Mouse (Mus musculus): Measurements from ENCODE around the gene Krtap6-5. TPM values are rescaled to one million over a fixed set of nuclear protein-coding genes. Genes with fewer than 3 reads are reported as not detected.
"Not testable (repeated sequence)": the region's sequence is repeated elsewhere in the genome, so short reads cannot be mapped to it uniquely, and the experiment has no call there.

Gene Krtap6-5
- not detected for polyA plus RNA-seq (2012; fragmentation: generic; extraction: Trizol)

DNA sequence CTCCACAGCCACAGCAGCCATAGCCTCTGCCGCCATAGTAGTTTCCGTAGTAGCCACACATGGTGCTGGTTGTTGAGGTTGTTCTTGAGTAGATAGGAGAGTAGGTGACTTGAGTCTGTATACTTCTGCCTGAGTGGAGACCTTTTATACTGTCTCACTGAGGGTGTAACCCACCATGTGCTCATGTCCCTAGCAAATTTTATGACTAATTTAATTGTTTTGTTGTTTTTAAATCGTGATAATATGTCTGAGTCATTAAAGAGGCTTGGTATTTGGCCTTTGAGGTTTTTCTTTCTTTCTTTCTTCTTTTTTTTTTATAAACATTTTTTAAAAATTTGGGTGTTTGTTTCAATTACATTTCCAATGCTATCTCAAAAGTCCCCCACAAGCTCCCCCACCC is at the start of gene Krtap6-5:
TSS of gene Krtap6-5 (minus strand) at position 101 of the 400 bp plus-strand sequence.
- no peaks in the 10 kb centered on the region for H3K36me3 ChIP-seq (ENCODE audit: control insufficient read depth, insufficient read depth)
- no peak within 1 kb of the TSS for H3K4me2 ChIP-seq (ENCODE audit: low read depth)
- TF ChIP-seq POLR2AphosphoS2 (IDR thresholded peaks at IDR 0.05; ENCODE audit: insufficient read length, low read depth) (no peak), POLR2A (IDR thresholded peaks at IDR 0.05; ENCODE audit: insufficient read length, low read depth) (no peak), REST (IDR thresholded peaks at IDR 0.05; ENCODE audit: insufficient read depth, insufficient read length) (no peak), SRF (IDR thresholded peaks at IDR 0.05; ENCODE audit: control insufficient read depth, insufficient read length, low read depth) (no peak), MAX (IDR thresholded peaks at IDR 0.05; ENCODE audit: low read depth) (no peak), E2F4 (IDR thresholded peaks at IDR 0.05; ENCODE audit: insufficient read depth) (no peak), USF1 (IDR thresholded peaks at IDR 0.05; ENCODE audit: low read depth) (no peak), CEBPB (IDR thresholded peaks at IDR 0.05; ENCODE audit: insufficient read depth, poor library complexity, severe bottlenecking) (no peak), TCF3 (IDR thresholded peaks at IDR 0.05; ENCODE audit: insufficient read length, low read depth) (no peak), TCF12 (IDR thresholded peaks at IDR 0.05; ENCODE audit: insufficient read depth, poor library complexity, severe bottlenecking) (no peak), MYOD1 (IDR thresholded peaks at IDR 0.05; ENCODE audit: control insufficient read depth in 1 of 3, insufficient read length in 2 of 3, low read depth in 2 of 3) (no peak), MYOG (IDR thresholded peaks at IDR 0.05; ENCODE audit: control insufficient read depth in 1 of 3, insufficient read depth in 1 of 3, insufficient read length in 2 of 3, low read depth in 2 of 3) (no peak)
- no peak within 1 kb of the TSS for H3K4me3 ChIP-seq
- H3ac ChIP-seq (ENCODE audit: control insufficient read depth, insufficient read length): no peak within 1 kb of the TSS
- no peaks in the 10 kb centered on the region for H3K79me2 ChIP-seq (ENCODE audit: control insufficient read depth, insufficient read depth)
- no peaks in the 10 kb centered on the region for H3K27me3 ChIP-seq (ENCODE audit: control insufficient read depth, insufficient read depth, insufficient read length)

- not testable (repeated sequence) for H3K36me3 ChIP-seq (ENCODE audit: control insufficient read depth, insufficient read depth); H3K79me2 ChIP-seq (ENCODE audit: control insufficient read depth, insufficient read depth); H3K4me3 ChIP-seq; H3ac ChIP-seq (ENCODE audit: control insufficient read depth, insufficient read length); H3K27me3 ChIP-seq (ENCODE audit: control insufficient read depth, insufficient read depth, insufficient read length); H3K4me2 ChIP-seq (ENCODE audit: low read depth)
Observed at GRCm38 (mm10) chr16:89071041-89071440, 23.4 kb upstream of the Krtap6-5 start.

- not testable (repeated sequence) for H3K79me2 ChIP-seq (ENCODE audit: control insufficient read depth, insufficient read depth); H3K36me3 ChIP-seq (ENCODE audit: control insufficient read depth, insufficient read depth); H3K4me3 ChIP-seq; H3K27me3 ChIP-seq (ENCODE audit: control insufficient read depth, insufficient read depth, insufficient read length); H3K4me2 ChIP-seq (ENCODE audit: low read depth); H3ac ChIP-seq (ENCODE audit: control insufficient read depth, insufficient read length)
Observed at GRCm38 (mm10) chr16:89063902-89064301, 16.2 kb upstream of the Krtap6-5 start, which contains the start of gene 1110025L11Rik. TSS of gene 1110025L11Rik (minus strand) at chr16:89064002.

GRCm38 (mm10) chr16:89041372-89041771 is 6.3 kb downstream of the Krtap6-5 start, which contains the start of gene Gm10228:
TSS of gene Gm10228 (minus strand) at chr16:89041472.
- not testable (repeated sequence) for H3K36me3 ChIP-seq (ENCODE audit: control insufficient read depth, insufficient read depth); H3ac ChIP-seq (ENCODE audit: control insufficient read depth, insufficient read length); H3K4me2 ChIP-seq (ENCODE audit: low read depth); H3K4me3 ChIP-seq; H3K79me2 ChIP-seq (ENCODE audit: control insufficient read depth, insufficient read depth); H3K27me3 ChIP-seq (ENCODE audit: control insufficient read depth, insufficient read depth, insufficient read length)

- not testable (repeated sequence) for H3ac ChIP-seq (ENCODE audit: control insufficient read depth, insufficient read length); H3K27me3 ChIP-seq (ENCODE audit: control insufficient read depth, insufficient read depth, insufficient read length); H3K4me2 ChIP-seq (ENCODE audit: low read depth); H3K4me3 ChIP-seq; H3K36me3 ChIP-seq (ENCODE audit: control insufficient read depth, insufficient read depth); H3K79me2 ChIP-seq (ENCODE audit: control insufficient read depth, insufficient read depth)
Observed at GRCm38 (mm10) chr16:89031399-89031798, 16.3 kb downstream of the Krtap6-5 start, which contains the start of gene Krtap6-1. TSS of gene Krtap6-1 (plus strand) at chr16:89031699.

DNA sequence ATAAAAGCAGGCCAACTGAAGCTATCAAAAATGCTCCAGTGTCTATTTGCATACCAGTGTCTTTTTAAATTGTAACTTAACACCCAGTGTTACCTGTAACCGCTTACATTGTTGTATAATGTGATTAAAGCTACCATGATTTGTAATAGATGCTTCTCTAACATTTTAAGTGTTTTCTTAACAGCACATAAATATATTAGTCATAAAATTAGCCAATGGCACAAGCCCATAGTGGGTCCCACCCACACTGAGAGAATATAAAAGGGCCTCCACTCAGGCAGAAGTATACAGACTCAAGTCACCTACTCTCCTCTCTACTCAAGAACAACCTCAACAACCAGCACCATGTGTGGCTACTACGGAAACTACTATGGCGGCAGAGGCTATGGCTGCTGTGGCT is 32.7 kb downstream of the Krtap6-5 start, which contains the start of gene Gm10229:
TSS of gene Gm10229 (plus strand) at position 301 of the 400 bp plus-strand sequence.
- not testable (repeated sequence) for H3K27me3 ChIP-seq (ENCODE audit: control insufficient read depth, insufficient read depth, insufficient read length); H3K4me2 ChIP-seq (ENCODE audit: low read depth)

GRCm38 (mm10) chr16:89013973-89014372 is 33.7 kb downstream of the Krtap6-5 start:
- Histone ChIP-seq H3K4me3 (no peak overlapping the region), H3K27me3 (ENCODE audit: control insufficient read depth, insufficient read depth, insufficient read length) (no peaks in the 10 kb centered on the region), H3ac (ENCODE audit: control insufficient read depth, insufficient read length) (no peak overlapping the region), H3K4me2 (ENCODE audit: low read depth) (no peak overlapping the region), H3K36me3 (ENCODE audit: control insufficient read depth, insufficient read depth) (no peaks in the 10 kb centered on the region), H3K79me2 (ENCODE audit: control insufficient read depth, insufficient read depth) (no peaks in the 10 kb centered on the region)
- no peak for TF ChIP-seq E2F4 (IDR thresholded peaks at IDR 0.05; ENCODE audit: insufficient read depth)
- no peak for TF ChIP-seq MYOD1 (IDR thresholded peaks at IDR 0.05; ENCODE audit: control insufficient read depth in 1 of 3, insufficient read length in 2 of 3, low read depth in 2 of 3)
- no peak for TF ChIP-seq POLR2A (IDR thresholded peaks at IDR 0.05; ENCODE audit: insufficient read length, low read depth)
- TF ChIP-seq POLR2AphosphoS2 (IDR thresholded peaks at IDR 0.05; ENCODE audit: insufficient read length, low read depth): no peak
- TF ChIP-seq USF1 (IDR thresholded peaks at IDR 0.05; ENCODE audit: low read depth): no peak
- TF ChIP-seq MYOG (IDR thresholded peaks at IDR 0.05; ENCODE audit: control insufficient read depth in 1 of 3, insufficient read depth in 1 of 3, insufficient read length in 2 of 3, low read depth in 2 of 3): no peak
- no peak for TF ChIP-seq TCF12 (IDR thresholded peaks at IDR 0.05; ENCODE audit: insufficient read depth, poor library complexity, severe bottlenecking)
- TF ChIP-seq MAX (IDR thresholded peaks at IDR 0.05; ENCODE audit: low read depth): no peak
- no peak for TF ChIP-seq TCF3 (IDR thresholded peaks at IDR 0.05; ENCODE audit: insufficient read length, low read depth)
- no peak for TF ChIP-seq CEBPB (IDR thresholded peaks at IDR 0.05; ENCODE audit: insufficient read depth, poor library complexity, severe bottlenecking)
- TF ChIP-seq REST (IDR thresholded peaks at IDR 0.05; ENCODE audit: insufficient read depth, insufficient read length): no peak
- TF ChIP-seq SRF (IDR thresholded peaks at IDR 0.05; ENCODE audit: control insufficient read depth, insufficient read length, low read depth): no peak

More for the DNA sequence above, 32.7 kb downstream of the Krtap6-5 start, which contains the start of gene Gm10229:
- not testable (repeated sequence) for H3ac ChIP-seq (ENCODE audit: control insufficient read depth, insufficient read length); H3K4me3 ChIP-seq; H3K36me3 ChIP-seq (ENCODE audit: control insufficient read depth, insufficient read depth); H3K79me2 ChIP-seq (ENCODE audit: control insufficient read depth, insufficient read depth)
